Mouse (Mus musculus) liver, adult (tissue): ENCODE measurements around the gene Gm21981.

Experiments used
- GATA4 ChIP-seq: IDR thresholded peaks from 2 replicates; pipeline ENCODE4 v1.6.1; 2014; ENCODE audit warnings: mild to moderate bottlenecking, low read length; ENCODE audit not compliant: insufficient replicate concordance

The Gm21981 gene

GRCm38 (mm10) chr17:47711883-47712282, 17.6 kb upstream of the Gm21981 start:
- TF ChIP-seq GATA4, result no peak

DNA sequence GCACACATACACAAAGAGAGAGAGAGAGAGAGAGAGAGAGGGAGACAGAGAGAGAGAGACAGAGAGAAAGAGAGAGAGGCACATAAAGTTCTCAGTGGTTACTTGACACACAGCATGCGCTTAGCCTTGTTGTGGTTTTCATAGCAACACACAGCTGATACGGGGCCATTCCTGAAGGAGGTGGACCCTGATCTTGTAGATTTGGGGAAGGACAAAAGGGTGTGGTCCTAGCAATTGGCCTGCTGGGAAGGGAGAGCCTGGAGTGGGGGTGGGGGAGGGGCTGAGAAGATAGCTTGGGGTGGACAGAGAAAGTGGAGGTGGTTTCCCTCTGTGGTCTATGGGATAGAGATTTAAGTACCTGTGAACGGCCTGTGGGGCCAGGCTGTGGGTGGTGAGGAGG, 15.8 kb upstream of the Gm21981 start:
- TF ChIP-seq GATA4, result no peak

DNA sequence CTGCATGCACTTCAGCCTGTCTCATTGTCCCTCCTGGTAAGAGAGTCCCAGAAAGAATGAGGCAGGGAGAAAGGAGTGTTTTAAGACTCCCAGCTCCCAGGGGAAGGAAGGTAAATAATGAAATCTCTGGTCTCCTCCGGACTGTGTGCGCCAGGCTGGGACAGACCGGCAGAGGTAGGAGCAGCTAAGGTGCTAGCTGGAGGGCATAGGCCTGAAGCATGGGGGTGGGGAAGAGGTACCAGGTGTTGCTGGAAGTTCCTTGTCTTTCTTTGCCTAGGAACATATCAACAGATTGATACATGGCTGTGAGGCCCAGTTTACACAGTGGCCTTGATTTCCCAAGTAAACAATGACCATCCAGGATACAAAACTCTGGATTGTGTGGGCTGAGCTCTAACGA, 14.7 kb upstream of the Gm21981 start:
- no peak for TF ChIP-seq GATA4

DNA sequence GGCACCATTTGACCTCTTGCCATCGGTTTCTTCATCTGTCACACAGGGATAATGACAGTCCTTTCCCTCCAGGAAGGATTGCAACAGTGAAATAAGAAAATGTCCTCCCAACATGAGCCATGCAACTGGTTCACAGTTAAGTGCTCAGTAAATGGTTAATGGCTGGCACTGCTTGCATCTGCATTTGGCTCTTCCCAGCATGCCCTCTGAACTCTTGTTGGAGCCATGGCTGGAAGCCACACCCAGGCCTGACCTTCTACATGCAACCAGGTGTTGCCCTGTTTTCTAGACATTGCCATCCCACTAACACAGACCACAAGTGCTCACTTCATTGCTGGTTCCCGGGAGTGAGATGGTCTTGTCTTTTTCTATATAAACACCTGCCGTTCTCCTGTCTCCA, 13.7 kb upstream of the Gm21981 start:
- TF ChIP-seq GATA4, result no peak

DNA sequence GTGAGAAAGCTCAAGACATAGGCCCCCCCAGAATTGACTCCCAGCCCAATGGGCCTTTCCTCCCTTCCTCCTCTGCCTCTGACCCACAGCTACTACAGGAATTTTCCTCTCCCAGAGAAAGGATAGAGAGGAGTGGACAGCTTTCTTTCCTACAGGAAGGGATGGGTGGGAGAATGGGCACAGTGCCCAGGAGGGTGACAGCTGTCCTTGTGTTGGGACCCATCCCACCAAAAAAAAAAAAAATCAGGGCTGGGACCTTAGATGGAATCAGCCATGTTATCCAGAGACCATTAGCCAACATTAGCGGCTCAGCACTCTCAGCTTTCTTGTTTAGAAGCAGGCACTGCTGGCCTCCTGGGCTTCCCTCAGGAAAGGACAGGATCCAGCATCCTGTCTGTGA, 11.9 kb upstream of the Gm21981 start:
- TF ChIP-seq GATA4, result no peak

DNA sequence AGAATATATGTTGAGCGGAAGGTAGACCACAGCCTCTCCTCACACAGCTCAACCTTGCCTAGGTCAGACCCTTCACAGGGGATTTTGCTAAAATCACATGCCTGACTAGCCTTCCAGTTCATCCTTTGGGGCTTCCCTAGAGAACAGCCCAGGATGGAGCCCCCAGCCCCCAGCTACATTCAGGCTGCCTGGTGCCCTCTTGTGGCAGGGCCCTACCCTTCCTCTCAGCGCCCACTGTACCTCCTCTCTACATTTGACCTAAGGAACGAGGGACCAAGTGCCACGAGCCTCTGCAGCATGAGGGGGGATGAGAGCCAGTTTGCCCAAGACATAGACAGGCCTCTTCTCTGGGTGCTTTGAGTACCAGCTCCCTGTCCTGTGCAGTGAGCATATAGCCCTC, 10.4 kb upstream of the Gm21981 start:
- TF ChIP-seq GATA4, result no peak

- no peak for TF ChIP-seq GATA4
Observed at GRCm38 (mm10) chr17:47703556-47703955, 9.3 kb upstream of the Gm21981 start.

DNA sequence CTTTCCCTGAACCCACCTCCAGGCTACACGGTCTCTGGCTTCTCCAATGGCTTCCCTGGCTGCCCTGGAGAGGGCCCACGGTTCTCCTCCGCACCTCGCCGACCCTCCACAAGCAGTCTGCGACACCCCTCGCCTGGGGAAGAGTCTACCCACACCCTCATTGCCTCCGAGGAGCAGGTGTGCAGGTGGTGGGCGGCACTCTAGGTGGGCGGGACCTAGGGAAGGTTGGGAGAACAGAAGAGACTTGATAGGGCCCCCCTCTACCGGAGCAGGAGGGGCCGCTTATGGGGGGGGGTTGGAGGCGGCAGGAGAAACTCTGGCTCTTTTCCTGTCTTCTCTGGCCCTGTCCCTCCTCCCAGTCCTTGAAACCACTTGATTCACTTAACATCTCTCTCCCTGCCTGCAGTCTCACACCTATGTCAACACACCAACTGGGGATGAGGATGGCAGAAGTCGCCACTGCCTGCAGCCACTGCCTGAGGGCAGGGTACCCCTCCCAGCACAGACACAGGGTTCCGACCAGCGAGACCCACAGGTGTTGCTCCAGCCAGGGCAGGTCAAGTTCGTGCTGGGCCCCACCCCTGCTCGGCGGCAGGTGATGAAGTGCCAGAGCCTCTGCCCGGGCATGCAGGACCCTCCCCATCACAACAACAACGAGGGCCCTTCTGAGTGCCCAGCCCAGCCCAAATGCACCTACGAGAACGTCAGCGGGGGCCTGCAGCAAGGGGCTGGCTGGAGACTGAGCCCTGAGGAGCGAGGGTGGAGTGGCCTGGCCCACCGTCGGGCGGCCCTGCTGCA, 8.5 kb upstream of the Gm21981 start:
- no peak for TF ChIP-seq GATA4

GRCm38 (mm10) chr17:47701793-47702192, 7.5 kb upstream of the Gm21981 start:
- no peak for TF ChIP-seq GATA4

DNA sequence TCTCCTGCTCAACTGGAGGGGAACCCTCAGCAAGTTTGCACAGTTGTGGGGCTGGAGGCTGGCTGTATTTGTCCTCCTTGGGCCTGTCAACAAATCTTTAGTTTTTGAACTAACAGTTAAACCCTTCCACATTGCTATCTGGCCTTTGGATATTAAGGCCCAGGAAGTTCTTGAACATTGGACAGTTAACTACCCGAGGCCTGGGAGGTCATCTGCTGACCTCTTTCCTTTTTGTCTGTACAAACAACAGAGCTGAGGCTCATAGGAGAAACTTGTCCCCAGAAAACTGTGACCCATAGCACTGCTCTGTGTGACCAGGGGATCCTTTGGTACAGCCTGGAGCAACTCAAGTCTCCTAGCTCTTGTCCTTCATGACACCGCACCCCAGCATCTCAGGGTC, 4.8 kb upstream of the Gm21981 start:
- no peak for TF ChIP-seq GATA4

DNA sequence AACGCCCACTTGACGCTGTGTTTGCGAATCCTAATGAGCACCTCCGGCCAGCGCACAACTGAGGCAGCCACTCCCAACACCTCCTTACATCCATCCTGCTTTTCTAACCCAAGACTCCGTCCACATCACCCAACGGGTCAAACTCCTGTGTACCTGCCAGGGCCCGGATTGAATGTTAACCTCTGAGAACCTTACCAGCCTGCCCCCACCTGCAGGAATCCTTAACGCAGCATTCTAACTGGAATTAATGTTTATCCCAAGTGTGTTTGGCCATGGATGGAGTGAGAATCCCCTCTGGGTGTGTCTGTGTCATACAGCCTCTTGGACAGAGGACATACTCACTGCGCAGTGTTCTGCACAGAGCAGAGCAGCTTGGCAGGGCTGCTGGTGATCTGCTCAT, 3.9 kb upstream of the Gm21981 start:
- TF ChIP-seq GATA4, result no peak

- no peak for TF ChIP-seq GATA4
Observed at GRCm38 (mm10) chr17:47695337-47695710, 1.1 kb upstream of the Gm21981 start.

GRCm38 (mm10) chr17:47694503-47695336, 465 bp upstream of the Gm21981 start, which contains the start of gene Prickle4:
Gene Prickle4 (minus strand): TSS chr17:47694736.
- TF ChIP-seq GATA4, result no peak; the same call in 1 of the 2 replicates

DNA sequence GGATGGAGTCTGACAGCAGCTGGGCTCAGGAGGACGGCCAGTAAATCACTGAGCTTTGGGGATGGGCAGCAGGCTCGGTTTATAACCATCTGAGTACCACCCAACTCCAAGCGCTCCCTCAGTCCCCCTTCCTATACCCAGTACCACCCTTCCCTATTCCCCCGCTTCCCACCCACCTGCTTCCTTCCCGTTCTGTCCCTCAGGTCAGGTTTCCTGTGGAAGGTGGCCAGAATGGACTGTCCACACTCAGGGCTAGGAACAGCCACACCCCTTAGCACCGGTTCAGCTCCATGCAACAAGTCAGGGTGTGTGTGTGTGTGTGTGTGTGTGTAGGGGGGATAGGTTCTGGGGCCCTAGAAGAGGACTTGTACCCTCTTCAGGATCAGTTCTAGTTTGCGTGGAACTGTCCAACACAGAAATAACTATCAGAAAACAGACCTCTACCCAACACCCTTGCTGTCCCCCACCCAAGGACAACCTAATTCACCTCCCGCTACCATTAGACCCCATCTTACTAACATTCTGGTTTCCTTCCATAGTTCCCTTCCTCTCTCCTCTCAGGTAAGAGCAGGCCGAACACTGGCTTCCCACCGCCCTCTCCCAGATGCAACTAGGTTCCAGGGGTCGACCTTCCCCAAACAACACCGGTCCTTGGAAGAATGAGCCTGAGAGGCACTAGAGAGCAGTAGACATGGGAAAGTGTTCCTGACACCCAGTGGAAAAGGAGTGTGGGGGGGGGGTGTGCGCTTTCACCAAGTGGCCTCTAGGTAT, 399 bp downstream of the Gm21981 start:
- TF ChIP-seq GATA4, result no peak

DNA sequence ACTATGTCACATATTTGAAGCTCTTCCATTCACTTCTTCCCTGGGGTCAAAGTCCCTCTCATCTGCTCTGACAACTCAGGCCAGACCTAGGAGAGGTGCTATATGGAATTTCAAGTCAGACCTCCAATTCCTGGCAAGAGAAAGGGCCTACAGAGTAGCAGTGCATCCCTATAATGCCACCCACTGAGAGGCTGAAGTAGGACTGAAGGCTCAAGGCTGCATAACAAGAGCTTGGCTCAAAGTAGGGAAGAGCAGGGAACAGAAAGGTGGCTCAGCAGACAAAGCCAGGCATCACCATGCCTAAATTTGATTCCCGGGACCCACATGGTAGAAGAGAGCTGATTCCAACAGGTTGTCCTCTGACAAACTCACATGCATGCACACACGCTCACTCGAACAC, 2.6 kb downstream of the Gm21981 start:
- TF ChIP-seq GATA4, result no peak
